In the genomic region with DNA sequence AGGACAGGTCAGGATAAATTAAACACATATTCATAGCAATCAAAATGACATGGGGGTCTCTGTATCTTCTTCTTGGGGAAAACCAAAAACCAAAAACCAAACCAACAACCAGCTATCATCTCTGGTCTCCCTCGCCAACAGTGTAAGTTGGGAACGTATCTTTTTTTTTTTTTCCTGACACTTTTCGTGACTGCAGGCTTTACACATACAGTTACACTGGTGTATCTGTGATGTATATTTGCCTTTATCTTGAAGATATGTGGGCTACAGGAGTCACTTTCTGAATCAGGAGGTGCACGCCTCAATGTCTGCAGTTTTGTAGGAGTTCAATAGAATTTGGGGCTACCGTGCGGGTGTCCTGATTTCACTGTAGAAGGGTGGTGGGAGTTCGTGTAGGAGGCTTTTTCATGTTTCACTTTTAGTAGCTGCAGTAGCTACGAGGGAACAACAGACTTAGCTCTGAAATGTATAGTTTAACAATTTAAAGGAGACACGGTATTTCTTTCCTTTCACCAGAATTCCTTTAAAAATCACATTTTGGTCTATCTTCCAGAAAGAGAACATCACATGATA, we compare ENCODE assay signal across 15 mouse cellular contexts. TPM values are rescaled to one million over a fixed set of nuclear protein-coding genes. Genes with fewer than 3 reads are reported as not detected.
DNase-seq lines count a peak whose midpoint lies in the region; ATAC-seq and TF ChIP-seq lines count a peak whose summit lies in the region.
"Had no signal": no experiment of that assay in that cellular context is flagged by ENCODE, and none has a peak within 500 bp of the region (broad histone marks: within the 10 kb centered on the region; RNA-seq: fewer than 3 reads in every experiment).

No protein-coding gene starts in this region.

- H3K4me3 ChIP-seq in heart, postnatal 0 days (ENCODE audit: low read depth, low read length), result peak overlapping the region; percentile 26
- peak overlapping the region in 2 of 3 experiments; percentile 44 to 45 for H3K4me3 ChIP-seq in CH12.LX (replicated peaks in 1 of 3; ENCODE audit: low read depth in 2 of 3, low read length in 2 of 3, poor library complexity in 1 of 3)
- H3K4me3 ChIP-seq in liver, embryonic 13.5 days (replicated peaks), result peak overlapping the region; percentile 55
- H3K4me3 ChIP-seq: embryonic facial prominence, embryonic 13.5 days; limb, embryonic 13.5 days had no signal

- no peak overlapping the region for H3K9ac ChIP-seq in heart, postnatal 0 days (replicated peaks; ENCODE audit: low read depth, low read length)
- no peak overlapping the region for H3K9ac ChIP-seq in CH12.LX (ENCODE audit: insufficient read depth, low read depth)
- H3K9ac ChIP-seq in liver, embryonic 13.5 days, result peak overlapping the region; percentile 57
- H3K9ac ChIP-seq: embryonic facial prominence, embryonic 13.5 days; limb, embryonic 13.5 days had no signal

- H3K9me3 ChIP-seq in heart, postnatal 0 days (replicated peaks; ENCODE audit: control insufficient read depth, low read length), result no peaks in the 10 kb centered on the region
- H3K9me3 ChIP-seq in CH12.LX (replicated peaks; ENCODE audit: low read length), result no peaks in the 10 kb centered on the region
- no peaks in the 10 kb centered on the region for H3K9me3 ChIP-seq in liver, embryonic 13.5 days (replicated peaks)
- H3K9me3 ChIP-seq: embryonic facial prominence, embryonic 13.5 days; limb, embryonic 13.5 days had no signal

- no peak overlapping the region for H3K27ac ChIP-seq in heart, postnatal 0 days (ENCODE audit: low read depth)
- H3K27ac ChIP-seq in CH12.LX (ENCODE audit: insufficient read depth, low read depth), result no peak overlapping the region
- H3K27ac ChIP-seq in liver, embryonic 13.5 days, result no peak overlapping the region
- H3K27ac ChIP-seq: embryonic facial prominence, embryonic 13.5 days; kidney, postnatal 0 days; limb, embryonic 13.5 days had no signal

- in situ Hi-C loops in CH12.LX (cut with MboI; ENCODE audit: low pct_ligation_motif_present, low pct_unique_long_range_greater_than_20kb, low sequenced_read_pairs), result loop anchor here (5.0 kb wide), 3 partner anchors 201 to 321 kb away; no protein-coding TSS in a partner anchor

- dilution Hi-C loops in CH12.LX (cut with MboI; ENCODE audit: extremely low pct_ligation_motif_present, extremely low pct_unique_long_range_greater_than_20kb, low sequenced_read_pairs), result no loop called here

- no peak for TF ChIP-seq CTCF in heart, postnatal 0 days (IDR thresholded peaks at IDR 0.05; ENCODE audit: low read depth)
- no peak for TF ChIP-seq CTCF in CH12.LX (conservative IDR thresholded peaks at IDR 0.05 in 1 of 2, IDR thresholded peaks at IDR 0.05 in 1 of 2; ENCODE audit: low read depth in 2 of 2, low read length in 2 of 2)

- H3K36me3 ChIP-seq in heart, postnatal 0 days (replicated peaks; ENCODE audit: control insufficient read depth, insufficient read depth, low read length), result no peaks in the 10 kb centered on the region
- H3K36me3 ChIP-seq in CH12.LX (replicated peaks in 1 of 2; ENCODE audit: control insufficient read depth in 1 of 2, insufficient read depth in 1 of 2, low read length in 1 of 2), result no peaks in the 10 kb centered on the region
- H3K36me3 ChIP-seq in liver, embryonic 13.5 days, result no peaks in the 10 kb centered on the region
- H3K36me3 ChIP-seq: embryonic facial prominence, embryonic 13.5 days; limb, embryonic 13.5 days had no signal

- WGBS in heart, postnatal 0 days, result 59% methylated on average over 9 of the region's 9 CpGs
- 28% methylated on average over 9 of the region's 9 CpGs for WGBS in liver, embryonic 13.5 days (ENCODE audit: insufficient replicate concordance)

- no peak for TF ChIP-seq RAD21 in CH12.LX (IDR thresholded peaks at IDR 0.05; ENCODE audit: low read depth, low read length)

- TF ChIP-seq EP300 in heart, postnatal 0 days (IDR thresholded peaks at IDR 0.05; ENCODE audit: low read depth), result no peak
- no peak for TF ChIP-seq EP300 in CH12.LX (IDR thresholded peaks at IDR 0.05; ENCODE audit: low read length)

- no peaks in the 10 kb centered on the region; the same call in 1 of the 2 replicates for H3K79me2 ChIP-seq in CH12.LX (replicated peaks; ENCODE audit: control insufficient read depth, extremely low read depth, insufficient read depth, poor library complexity, severe bottlenecking)

- H3K4me2 ChIP-seq in heart, postnatal 0 days (ENCODE audit: low read depth, low read length), result peak overlapping the region; percentile 52
- H3K4me2 ChIP-seq in CH12.LX (ENCODE audit: insufficient read depth, low read depth, poor library complexity, severe bottlenecking), result no peak overlapping the region
- H3K4me2 ChIP-seq in liver, embryonic 13.5 days, result peak overlapping the region; percentile 66
- H3K4me2 ChIP-seq: embryonic facial prominence, embryonic 13.5 days; limb, embryonic 13.5 days had no signal

- DNase-seq in heart, postnatal 0 days (ENCODE audit: low spot score), result no peak
- no peak for DNase-seq in heart, postnatal 14 days
- DNase-seq in CD4-positive helper T cell, adult 2 months (ENCODE audit: low read depth, low spot score), result peak; percentile 50
- DNase-seq in CH12.LX (ENCODE audit: extremely low read depth), result no peak
- DNase-seq in liver, embryonic 13.5 days, result no peak
- DNase-seq in urinary bladder, postnatal 36 days (ENCODE audit: low spot score in 2 of 2), result no peak
- DNase-seq: cerebellum, adult 9-10 months had no signal

- H3K4me1 ChIP-seq in heart, postnatal 0 days (ENCODE audit: control insufficient read depth, insufficient read depth), result no peaks in the 10 kb centered on the region
- H3K4me1 ChIP-seq in CH12.LX (ENCODE audit: control insufficient read depth in 1 of 2, insufficient read depth in 2 of 2), result peaks cover 0 to 10% of the 10 kb centered on the region in 2 experiments; a peak in 2 of 4 replicates
- H3K4me1 ChIP-seq in liver, embryonic 13.5 days (replicated peaks), result peaks cover 24% of the 10 kb centered on the region
- H3K4me1 ChIP-seq: embryonic facial prominence, embryonic 13.5 days; limb, embryonic 13.5 days had no signal

- intact Hi-C loops in heart, postnatal 14 days (cut with DNase I), result loop anchor here (5.0 kb wide), 2 partner anchors 261 to 356 kb away; no protein-coding TSS in a partner anchor

- no peaks in the 10 kb centered on the region for H3K27me3 ChIP-seq in heart, postnatal 0 days (ENCODE audit: control insufficient read depth, insufficient read depth, low read length)
- H3K27me3 ChIP-seq in CH12.LX (replicated peaks), result no peaks in the 10 kb centered on the region
- no peaks in the 10 kb centered on the region for H3K27me3 ChIP-seq in liver, embryonic 13.5 days
- H3K27me3 ChIP-seq: embryonic facial prominence, embryonic 13.5 days; limb, embryonic 13.5 days had no signal

- TF ChIP-seq POLR2A in CH12.LX (IDR thresholded peaks at IDR 0.05; ENCODE audit: low read depth, low read length), result no peak

- no peak for ATAC-seq in heart, postnatal 0 days (ENCODE audit: insufficient read depth, low read depth)
- ATAC-seq in liver, embryonic 13.5 days (ENCODE audit: low read depth), result no peak
- no peak for ATAC-seq in granulocyte monocyte progenitor cell, adult 5-6 weeks (replicated peaks; ENCODE audit: poor library complexity, severe bottlenecking)
- ATAC-seq: forebrain, embryonic 16.5 days had no signal

RNA-seq across cellular contexts. Expression of a gene that starts 0.9 kb away (rescaled TPM):
- total RNA-seq in heart, postnatal 0 days (2014; rRNA removed; ENCODE audit: low replicate concordance), result 1.6 and 3.9 TPM in 2 replicates
- 0.98 and 1.1 TPM in 2 replicates for polyA plus RNA-seq in heart, postnatal 0 days (2015; fragmentation: Nextera tagmentation; extraction: Ambion mirVana)
- total RNA-seq in heart, postnatal 14 days (2021), result under 1 TPM; 0.33 to 0.66 TPM
- total RNA-seq in CH12.LX (2012; rRNA removed) (1.2 and 2.2 TPM in 2 replicates), CH12.LX (2014; rRNA removed) (5.3 and 5.4 TPM in 2 replicates)
- 1.3 and 2.5 TPM in 2 replicates for polyA plus RNA-seq in CH12.LX (2012; ENCODE audit: insufficient read length, low read depth)
- 3.2 and 4.0 TPM in 2 replicates for polyA plus RNA-seq in liver, embryonic 13.5 days (2015; fragmentation: Nextera tagmentation; extraction: Ambion mirVana)
- total RNA-seq in granulocyte monocyte progenitor cell, adult 5-6 weeks (2014; fragmentation: Nextera tagmentation), result 6.0 and 13.8 TPM in 2 replicates
- total RNA-seq in granulocyte monocyte progenitor cell, adult 5-6 weeks (2017), result 2.1 and 7.0 TPM in 2 replicates

RNA-seq across cellular contexts. Expression of a gene that starts 20.2 kb away (rescaled TPM):
- 9.0 and 17.1 TPM in 2 replicates for total RNA-seq in heart, postnatal 0 days (2014; rRNA removed; ENCODE audit: low replicate concordance)
- 21.9 and 24.6 TPM in 2 replicates for polyA plus RNA-seq in heart, postnatal 0 days (2015; fragmentation: Nextera tagmentation; extraction: Ambion mirVana)
- total RNA-seq in heart, postnatal 14 days (2021), result 10 to 100 TPM; 10.2 to 12.5 TPM
- total RNA-seq in CH12.LX (2012; rRNA removed) (19.6 and 20.9 TPM in 2 replicates), CH12.LX (2014; rRNA removed) (38.8 and 44.1 TPM in 2 replicates)
- polyA plus RNA-seq in CH12.LX (2012; ENCODE audit: insufficient read length, low read depth), result 24.2 and 28.1 TPM in 2 replicates
- 24.0 and 26.4 TPM in 2 replicates for polyA plus RNA-seq in liver, embryonic 13.5 days (2015; fragmentation: Nextera tagmentation; extraction: Ambion mirVana)
- 13.5 and 26.5 TPM in 2 replicates for total RNA-seq in granulocyte monocyte progenitor cell, adult 5-6 weeks (2014; fragmentation: Nextera tagmentation)
- 9.0 and 15.9 TPM in 2 replicates for total RNA-seq in granulocyte monocyte progenitor cell, adult 5-6 weeks (2017)

RNA-seq across cellular contexts. Expression of a gene that starts 42.3 kb away (rescaled TPM):
- total RNA-seq in heart, postnatal 0 days (2014; rRNA removed; ENCODE audit: low replicate concordance), result 3.1 and 11.6 TPM in 2 replicates
- 2.0 and 2.3 TPM in 2 replicates for polyA plus RNA-seq in heart, postnatal 0 days (2015; fragmentation: Nextera tagmentation; extraction: Ambion mirVana)
- total RNA-seq in heart, postnatal 14 days (2021), result 1 to 10 TPM; 4.6 to 7.2 TPM
- total RNA-seq in CH12.LX (2012; rRNA removed) (14.0 and 17.5 TPM in 2 replicates), CH12.LX (2014; rRNA removed) (35.4 and 42.2 TPM in 2 replicates)
- polyA plus RNA-seq in CH12.LX (2012; ENCODE audit: insufficient read length, low read depth), result 34.2 and 34.5 TPM in 2 replicates
- 3.8 and 4.1 TPM in 2 replicates for polyA plus RNA-seq in liver, embryonic 13.5 days (2015; fragmentation: Nextera tagmentation; extraction: Ambion mirVana)
- 10.0 and 18.7 TPM in 2 replicates for total RNA-seq in granulocyte monocyte progenitor cell, adult 5-6 weeks (2014; fragmentation: Nextera tagmentation)
- total RNA-seq in granulocyte monocyte progenitor cell, adult 5-6 weeks (2017), result 16.9 and 22.4 TPM in 2 replicates

RNA-seq across cellular contexts. Expression of a gene that starts 45.1 kb away (rescaled TPM):
- not detected in 2 replicates for total RNA-seq in heart, postnatal 0 days (2014; rRNA removed; ENCODE audit: low replicate concordance)
- 0.14 TPM in 1 of 2 replicates, not detected in the other for polyA plus RNA-seq in heart, postnatal 0 days (2015; fragmentation: Nextera tagmentation; extraction: Ambion mirVana)
- total RNA-seq in heart, postnatal 14 days (2021), result not detected
- total RNA-seq in CH12.LX (2012; rRNA removed) (0.59 and 1.1 TPM in 2 replicates), CH12.LX (2014; rRNA removed) (0.89 and 1.2 TPM in 2 replicates)
- polyA plus RNA-seq in CH12.LX (2012; ENCODE audit: insufficient read length, low read depth), result 0.57 and 0.76 TPM in 2 replicates
- 0.37 and 0.75 TPM in 2 replicates for polyA plus RNA-seq in liver, embryonic 13.5 days (2015; fragmentation: Nextera tagmentation; extraction: Ambion mirVana)
- not detected in 2 replicates for total RNA-seq in granulocyte monocyte progenitor cell, adult 5-6 weeks (2014; fragmentation: Nextera tagmentation)
- total RNA-seq in granulocyte monocyte progenitor cell, adult 5-6 weeks (2017), result 0.22 and 1.6 TPM in 2 replicates
- total RNA-seq: ES-E14; heart, adult 18-20 months; layer of hippocampus, postnatal 14 days had no signal
- polyA plus RNA-seq: embryonic facial prominence, embryonic 13.5 days; forebrain, embryonic 16.5 days had no signal
